Mouse (Mus musculus): Measurements from ENCODE around the gene Golgb1. TPM values are rescaled to one million over a fixed set of nuclear protein-coding genes. Genes with fewer than 3 reads are reported as not detected.

Gene Golgb1
- polyA plus RNA-seq, 1 experiment from 2014 or later: 59.3 TPM

GRCm38 (mm10) chr16:36882737-36883343 is 7.9 kb downstream of the Golgb1 start:
- Histone ChIP-seq H3K9ac (no peak overlapping the region), H3K4me2 (no peak overlapping the region), H3K36me3 (peaks cover 21% of the 10 kb centered on the region), H3K27ac (ENCODE audit: poor library complexity, severe bottlenecking) (no peak overlapping the region), H3K4me1 (replicated peaks) (peaks cover 12% of the 10 kb centered on the region), H3K9me3 (replicated peaks) (no peaks in the 10 kb centered on the region), H3K4me3 (no peak overlapping the region), H3K27me3 (replicated peaks) (no peaks in the 10 kb centered on the region)
- 67% methylated on average over 5 of the region's 5 CpGs for WGBS
- no peak for ATAC-seq (ENCODE audit: insufficient number of reproducible peaks, low FRiP score)

GRCm38 (mm10) chr16:36884881-36885280 is 9.9 kb downstream of the Golgb1 start:
- 88% methylated on average over 4 of the region's 4 CpGs for WGBS
- no peaks in the 10 kb centered on the region for H3K27me3 ChIP-seq (replicated peaks)
- H3K4me1 ChIP-seq (replicated peaks): no peaks in the 10 kb centered on the region; the same call in 1 of the 2 replicates
- H3K36me3 ChIP-seq: peaks cover 33% of the 10 kb centered on the region
- no peak overlapping the region for H3K27ac ChIP-seq (ENCODE audit: poor library complexity, severe bottlenecking)
- ATAC-seq (ENCODE audit: insufficient number of reproducible peaks, low FRiP score): no peak
- no peak overlapping the region for H3K9ac ChIP-seq
- no peak overlapping the region for H3K4me3 ChIP-seq
- no peak overlapping the region for H3K4me2 ChIP-seq
- no peaks in the 10 kb centered on the region for H3K9me3 ChIP-seq (replicated peaks)

- Histone ChIP-seq H3K27me3 (replicated peaks) (no peaks in the 10 kb centered on the region), H3K27ac (ENCODE audit: poor library complexity, severe bottlenecking) (no peak overlapping the region), H3K36me3 (peaks cover 41% of the 10 kb centered on the region), H3K4me2 (no peak overlapping the region), H3K9ac (no peak overlapping the region), H3K9me3 (replicated peaks) (no peaks in the 10 kb centered on the region), H3K4me3 (no peak overlapping the region), H3K4me1 (replicated peaks) (no peaks in the 10 kb centered on the region)
- ATAC-seq (ENCODE audit: insufficient number of reproducible peaks, low FRiP score): no peak
- 91% methylated on average over 11 of the region's 11 CpGs for WGBS
Measured at GRCm38 (mm10) chr16:36885912-36886311, 11.0 kb downstream of the Golgb1 start.

- Histone ChIP-seq H3K4me3 (no peak overlapping the region), H3K36me3 (peaks cover 55% of the 10 kb centered on the region), H3K4me2 (no peak overlapping the region), H3K9me3 (replicated peaks) (no peaks in the 10 kb centered on the region), H3K9ac (no peak overlapping the region), H3K4me1 (replicated peaks) (no peaks in the 10 kb centered on the region), H3K27ac (ENCODE audit: poor library complexity, severe bottlenecking) (no peak overlapping the region), H3K27me3 (replicated peaks) (no peaks in the 10 kb centered on the region)
- 68% methylated on average over 5 of the region's 5 CpGs for WGBS
- ATAC-seq (ENCODE audit: insufficient number of reproducible peaks, low FRiP score): no peak
Measured at GRCm38 (mm10) chr16:36887546-36887945, 12.6 kb downstream of the Golgb1 start.

GRCm38 (mm10) chr16:36890559-36890958 is 15.6 kb downstream of the Golgb1 start:
- 70% methylated on average over 3 of the region's 3 CpGs for WGBS

GRCm38 (mm10) chr16:36891415-36891814 is 16.5 kb downstream of the Golgb1 start:
- ATAC-seq (ENCODE audit: insufficient number of reproducible peaks, low FRiP score): no peak
- 93% methylated on average over 4 of the region's 4 CpGs for WGBS
- Histone ChIP-seq H3K27me3 (replicated peaks) (no peaks in the 10 kb centered on the region), H3K9ac (no peak overlapping the region), H3K4me1 (replicated peaks) (no peaks in the 10 kb centered on the region), H3K4me2 (no peak overlapping the region), H3K4me3 (no peak overlapping the region), H3K9me3 (replicated peaks) (no peaks in the 10 kb centered on the region), H3K36me3 (peaks cover 77% of the 10 kb centered on the region), H3K27ac (ENCODE audit: poor library complexity, severe bottlenecking) (no peak overlapping the region)

More at GRCm38 (mm10) chr16:36890559-36890958, 15.6 kb downstream of the Golgb1 start:
- peaks cover 79% of the 10 kb centered on the region for H3K36me3 ChIP-seq
- peak; percentile 25; the same call in 1 of the 2 replicates for ATAC-seq (ENCODE audit: insufficient number of reproducible peaks, low FRiP score)
- no peak overlapping the region for H3K4me2 ChIP-seq
- H3K4me3 ChIP-seq: no peak overlapping the region
- no peak overlapping the region for H3K27ac ChIP-seq (ENCODE audit: poor library complexity, severe bottlenecking)
- no peaks in the 10 kb centered on the region for H3K9me3 ChIP-seq (replicated peaks)
- H3K4me1 ChIP-seq (replicated peaks): no peaks in the 10 kb centered on the region
- H3K27me3 ChIP-seq (replicated peaks): no peaks in the 10 kb centered on the region
- no peak overlapping the region for H3K9ac ChIP-seq

- Histone ChIP-seq H3K9me3 (replicated peaks) (no peaks in the 10 kb centered on the region), H3K27ac (ENCODE audit: poor library complexity, severe bottlenecking) (no peak overlapping the region), H3K4me2 (no peak overlapping the region), H3K4me1 (replicated peaks) (no peaks in the 10 kb centered on the region), H3K9ac (no peak overlapping the region), H3K36me3 (peaks cover 75% of the 10 kb centered on the region), H3K4me3 (no peak overlapping the region), H3K27me3 (replicated peaks) (no peaks in the 10 kb centered on the region)
- WGBS: 81% methylated on average over 10 of the region's 10 CpGs
- no peak for ATAC-seq (ENCODE audit: insufficient number of reproducible peaks, low FRiP score)
Measured at GRCm38 (mm10) chr16:36893317-36893716, 18.4 kb downstream of the Golgb1 start.

GRCm38 (mm10) chr16:36896712-36897111 is 21.8 kb downstream of the Golgb1 start:
- Histone ChIP-seq H3K36me3 (peaks cover 83% of the 10 kb centered on the region), H3K9me3 (replicated peaks) (no peaks in the 10 kb centered on the region), H3K4me2 (no peak overlapping the region), H3K27me3 (replicated peaks) (no peaks in the 10 kb centered on the region), H3K4me3 (no peak overlapping the region), H3K4me1 (replicated peaks) (no peaks in the 10 kb centered on the region), H3K27ac (ENCODE audit: poor library complexity, severe bottlenecking) (no peak overlapping the region), H3K9ac (no peak overlapping the region)
- WGBS: 71% methylated on average over 6 of the region's 6 CpGs
- no peak for ATAC-seq (ENCODE audit: insufficient number of reproducible peaks, low FRiP score)

GRCm38 (mm10) chr16:36903156-36903555 is 28.2 kb downstream of the Golgb1 start:
- H3K27ac ChIP-seq (ENCODE audit: poor library complexity, severe bottlenecking): no peak overlapping the region
- no peaks in the 10 kb centered on the region for H3K9me3 ChIP-seq (replicated peaks)
- peaks cover 66% of the 10 kb centered on the region for H3K36me3 ChIP-seq
- H3K4me2 ChIP-seq: no peak overlapping the region
- no peaks in the 10 kb centered on the region for H3K27me3 ChIP-seq (replicated peaks)
- H3K9ac ChIP-seq: no peak overlapping the region
- no peak for ATAC-seq (ENCODE audit: insufficient number of reproducible peaks, low FRiP score)
- H3K4me1 ChIP-seq (replicated peaks): no peaks in the 10 kb centered on the region
- H3K4me3 ChIP-seq: no peak overlapping the region
- WGBS: 90% methylated on average over 5 of the region's 5 CpGs

- Histone ChIP-seq H3K4me3 (no peak overlapping the region), H3K4me2 (no peak overlapping the region), H3K4me1 (replicated peaks) (peaks cover 5% of the 10 kb centered on the region; the same call in 1 of the 2 replicates), H3K36me3 (peaks cover 72% of the 10 kb centered on the region), H3K27ac (ENCODE audit: poor library complexity, severe bottlenecking) (no peak overlapping the region), H3K9me3 (replicated peaks) (no peaks in the 10 kb centered on the region), H3K9ac (no peak overlapping the region), H3K27me3 (replicated peaks) (no peaks in the 10 kb centered on the region)
- 87% methylated on average over 10 of the region's 10 CpGs for WGBS
- no peak for ATAC-seq (ENCODE audit: insufficient number of reproducible peaks, low FRiP score)
Measured at GRCm38 (mm10) chr16:36911909-36912308, 37.0 kb downstream of the Golgb1 start.

GRCm38 (mm10) chr16:36912311-36912710 is 37.4 kb downstream of the Golgb1 start:
- Histone ChIP-seq H3K27ac (ENCODE audit: poor library complexity, severe bottlenecking) (no peak overlapping the region), H3K4me1 (replicated peaks) (peaks cover 5% of the 10 kb centered on the region; the same call in 1 of the 2 replicates), H3K9me3 (replicated peaks) (no peaks in the 10 kb centered on the region), H3K36me3 (peaks cover 75% of the 10 kb centered on the region), H3K4me3 (no peak overlapping the region), H3K27me3 (replicated peaks) (no peaks in the 10 kb centered on the region), H3K9ac (no peak overlapping the region), H3K4me2 (no peak overlapping the region)
- no peak for ATAC-seq (ENCODE audit: insufficient number of reproducible peaks, low FRiP score)
- 91% methylated on average over 13 of the region's 13 CpGs for WGBS

GRCm38 (mm10) chr16:36914195-36914594 is 39.3 kb downstream of the Golgb1 start:
- 74% methylated on average over 5 of the region's 5 CpGs for WGBS
- H3K27me3 ChIP-seq (replicated peaks): no peaks in the 10 kb centered on the region
- H3K4me2 ChIP-seq: no peak overlapping the region
- H3K4me3 ChIP-seq: no peak overlapping the region
- no peak for ATAC-seq (ENCODE audit: insufficient number of reproducible peaks, low FRiP score)
- H3K4me1 ChIP-seq (replicated peaks): no peaks in the 10 kb centered on the region
- no peak overlapping the region for H3K27ac ChIP-seq (ENCODE audit: poor library complexity, severe bottlenecking)
- no peaks in the 10 kb centered on the region for H3K9me3 ChIP-seq (replicated peaks)
- no peak overlapping the region for H3K9ac ChIP-seq
- H3K36me3 ChIP-seq: peaks cover 80% of the 10 kb centered on the region
